ENCODE assay signal across 11 mouse cellular contexts in genomic region chr7:126086321-126086741, GRCm38 (mm10). TPM values are rescaled to one million over a fixed set of nuclear protein-coding genes. Genes with fewer than 3 reads are reported as not detected.
A peak's percentile ranks its signal among the peaks of the same experiment; 100 is the strongest.
DNase-seq lines count a peak whose midpoint lies in the region; ATAC-seq and TF ChIP-seq lines count a peak whose summit lies in the region.
"Had no signal": no experiment of that assay in that cellular context is flagged by ENCODE, and none has a peak within 500 bp of the region (broad histone marks: within the 10 kb centered on the region; RNA-seq: fewer than 3 reads in every experiment).

No protein-coding gene starts in this region.

- no peaks in the 10 kb centered on the region for H3K36me3 ChIP-seq in hindbrain, embryonic 11.5 days (ENCODE audit: control insufficient read depth, insufficient read depth, low read length)
- no peaks in the 10 kb centered on the region for H3K36me3 ChIP-seq in hindbrain, embryonic 12.5 days
- H3K36me3 ChIP-seq in neural tube, embryonic 14.5 days (ENCODE audit: control insufficient read depth, insufficient read depth, low read length) = no peaks in the 10 kb centered on the region
- no peaks in the 10 kb centered on the region for H3K36me3 ChIP-seq in neural tube, embryonic 15.5 days
- H3K36me3 ChIP-seq in limb, embryonic 14.5 days (ENCODE audit: control insufficient read depth, insufficient read depth, low read length) = no peaks in the 10 kb centered on the region
- H3K36me3 ChIP-seq: limb, embryonic 15.5 days had no signal

- no peaks in the 10 kb centered on the region for H3K9me3 ChIP-seq in hindbrain, embryonic 11.5 days (ENCODE audit: control insufficient read depth, low read length)
- peaks cover 4% of the 10 kb centered on the region; the same call in 1 of the 2 replicates for H3K9me3 ChIP-seq in hindbrain, embryonic 12.5 days (replicated peaks)
- no peaks in the 10 kb centered on the region for H3K9me3 ChIP-seq in neural tube, embryonic 14.5 days (ENCODE audit: control insufficient read depth, low read length)
- H3K9me3 ChIP-seq in neural tube, embryonic 15.5 days (replicated peaks) = no peaks in the 10 kb centered on the region
- H3K9me3 ChIP-seq in limb, embryonic 14.5 days (ENCODE audit: control insufficient read depth, low read length) = no peaks in the 10 kb centered on the region
- H3K9me3 ChIP-seq: limb, embryonic 15.5 days had no signal

- no peak overlapping the region for H3K27ac ChIP-seq in hindbrain, embryonic 11.5 days (ENCODE audit: low read depth, low read length)
- no peak overlapping the region for H3K27ac ChIP-seq in hindbrain, embryonic 12.5 days
- no peak overlapping the region for H3K27ac ChIP-seq in neural tube, embryonic 14.5 days (ENCODE audit: low read depth, low read length)
- H3K27ac ChIP-seq in neural tube, embryonic 15.5 days (replicated peaks) = no peak overlapping the region
- no peak overlapping the region for H3K27ac ChIP-seq in limb, embryonic 14.5 days (replicated peaks; ENCODE audit: low read depth, low read length)
- H3K27ac ChIP-seq: limb, embryonic 15.5 days had no signal

- peak; percentile 40 for DNase-seq in hindbrain, embryonic 11.5 days (ENCODE audit: low spot score)
- peak; percentile 35 for DNase-seq in limb, embryonic 14.5 days (ENCODE audit: low spot score)
- no peak for DNase-seq in gastrocnemius, postnatal 10 days
- DNase-seq in layer of hippocampus, postnatal 10 days (ENCODE audit: low spot score in 2 of 2) = no peak
- no peak for DNase-seq in thymus, postnatal 10 days (ENCODE audit: low spot score in 2 of 2)
- DNase-seq: cerebellum, adult 9-11 months had no signal

- 27% methylated on average over 6 of the region's 6 CpGs for WGBS in hindbrain, embryonic 11.5 days
- WGBS in hindbrain, embryonic 12.5 days = 24% methylated on average over 6 of the region's 6 CpGs
- 14% methylated on average over 6 of the region's 6 CpGs for WGBS in neural tube, embryonic 14.5 days
- WGBS in neural tube, embryonic 15.5 days = 13% methylated on average over 6 of the region's 6 CpGs
- WGBS in limb, embryonic 14.5 days = 7% methylated on average over 6 of the region's 6 CpGs

- no peak overlapping the region for H3K4me3 ChIP-seq in hindbrain, embryonic 11.5 days (ENCODE audit: low read depth, low read length)
- no peak overlapping the region for H3K4me3 ChIP-seq in hindbrain, embryonic 12.5 days
- no peak overlapping the region for H3K4me3 ChIP-seq in neural tube, embryonic 14.5 days (ENCODE audit: low read depth, low read length)
- no peak overlapping the region for H3K4me3 ChIP-seq in neural tube, embryonic 15.5 days (replicated peaks)
- no peak overlapping the region for H3K4me3 ChIP-seq in limb, embryonic 14.5 days (replicated peaks; ENCODE audit: low read length)
- H3K4me3 ChIP-seq: limb, embryonic 15.5 days had no signal

- H3K9ac ChIP-seq in hindbrain, embryonic 11.5 days (ENCODE audit: low read depth, low read length) = no peak overlapping the region
- H3K9ac ChIP-seq in hindbrain, embryonic 12.5 days = no peak overlapping the region
- no peak overlapping the region for H3K9ac ChIP-seq in neural tube, embryonic 14.5 days (replicated peaks; ENCODE audit: low read depth, low read length)
- no peak overlapping the region for H3K9ac ChIP-seq in neural tube, embryonic 15.5 days (replicated peaks)
- no peak overlapping the region for H3K9ac ChIP-seq in limb, embryonic 14.5 days (ENCODE audit: low read depth, low read length, severe bottlenecking)
- H3K9ac ChIP-seq: limb, embryonic 15.5 days had no signal

- ATAC-seq in hindbrain, embryonic 11.5 days (ENCODE audit: low FRiP score) = no peak
- ATAC-seq in hindbrain, embryonic 12.5 days (ENCODE audit: low FRiP score) = no peak
- 0 out of 2 replicates have a peak, but pooled peaks have one; percentile 9 for ATAC-seq in neural tube, embryonic 14.5 days (ENCODE audit: low read depth)
- no peak for ATAC-seq in neural tube, embryonic 15.5 days (ENCODE audit: low FRiP score)
- no peak for ATAC-seq in limb, embryonic 14.5 days (ENCODE audit: low FRiP score, low read depth)
- ATAC-seq: CD4-positive, CD25-positive, alpha-beta regulatory T cell, adult 4 months had no signal

- no peak overlapping the region for H3K4me2 ChIP-seq in hindbrain, embryonic 11.5 days (replicated peaks; ENCODE audit: low read depth, low read length)
- H3K4me2 ChIP-seq in hindbrain, embryonic 12.5 days (replicated peaks) = no peak overlapping the region
- H3K4me2 ChIP-seq in neural tube, embryonic 14.5 days (ENCODE audit: low read depth, low read length) = no peak overlapping the region
- H3K4me2 ChIP-seq in neural tube, embryonic 15.5 days = no peak overlapping the region
- H3K4me2 ChIP-seq in limb, embryonic 14.5 days (replicated peaks; ENCODE audit: low read depth, low read length, severe bottlenecking) = no peak overlapping the region
- H3K4me2 ChIP-seq: limb, embryonic 15.5 days had no signal

- TF ChIP-seq POLR2A in limb, embryonic 14.5 days (IDR thresholded peaks at IDR 0.05; ENCODE audit: borderline replicate concordance, extremely low read depth, insufficient read depth, insufficient read length) = no peak

- peaks cover 32% of the 10 kb centered on the region for H3K27me3 ChIP-seq in hindbrain, embryonic 11.5 days (ENCODE audit: control insufficient read depth, insufficient read depth, low read length)
- H3K27me3 ChIP-seq in hindbrain, embryonic 12.5 days = peaks cover 40% of the 10 kb centered on the region
- 0 out of 2 replicates have a peak, but pooled peaks cover 2% of the 10 kb centered on the region for H3K27me3 ChIP-seq in neural tube, embryonic 14.5 days (ENCODE audit: control insufficient read depth, insufficient read depth, low read length)
- peaks cover 18% of the 10 kb centered on the region for H3K27me3 ChIP-seq in neural tube, embryonic 15.5 days (replicated peaks)
- H3K27me3 ChIP-seq in limb, embryonic 14.5 days (ENCODE audit: control insufficient read depth, insufficient read depth, low read length) = peaks cover 39% of the 10 kb centered on the region

- H3K4me1 ChIP-seq in hindbrain, embryonic 11.5 days (replicated peaks; ENCODE audit: control insufficient read depth, insufficient read depth, low read length) = peaks cover 6% of the 10 kb centered on the region; the same call in 1 of the 2 replicates
- peaks cover 34% of the 10 kb centered on the region for H3K4me1 ChIP-seq in hindbrain, embryonic 12.5 days
- 0 out of 2 replicates have a peak, but pooled peaks cover 3% of the 10 kb centered on the region for H3K4me1 ChIP-seq in neural tube, embryonic 14.5 days (ENCODE audit: control insufficient read depth, insufficient read depth, low read length)
- peaks cover 39% of the 10 kb centered on the region for H3K4me1 ChIP-seq in neural tube, embryonic 15.5 days
- peaks cover 13% of the 10 kb centered on the region for H3K4me1 ChIP-seq in limb, embryonic 14.5 days (ENCODE audit: control insufficient read depth, insufficient read depth, low read length)

RNA-seq across cellular contexts. Expression of gene Gsg1l, which starts 4.1 kb away (rescaled TPM):
- 2.7 and 4.6 TPM in 2 replicates for polyA plus RNA-seq in hindbrain, embryonic 11.5 days (2014; fragmentation: Nextera tagmentation; extraction: Ambion mirVana)
- 6.0 and 6.5 TPM in 2 replicates for polyA plus RNA-seq in hindbrain, embryonic 12.5 days (2016; fragmentation: Nextera tagmentation; extraction: Ambion mirVana)
- polyA plus RNA-seq in neural tube, embryonic 14.5 days (2014; fragmentation: Nextera tagmentation; extraction: Ambion mirVana) = 14.5 and 15.5 TPM in 2 replicates
- 12.9 and 14.4 TPM in 2 replicates for polyA plus RNA-seq in neural tube, embryonic 15.5 days (2015; fragmentation: Nextera tagmentation; extraction: Ambion mirVana)
- 4.3 and 5.6 TPM in 2 replicates for polyA plus RNA-seq in limb, embryonic 14.5 days (2012; rRNA removed)
- 2.4 and 2.6 TPM in 2 replicates for polyA plus RNA-seq in limb, embryonic 14.5 days (2014; fragmentation: Nextera tagmentation; extraction: Ambion mirVana)
- under 1 TPM; 0.21 to 0.68 TPM for total RNA-seq in gastrocnemius, postnatal 10 days (2021)
- 10 to 100 TPM; 15.5 to 18.8 TPM for total RNA-seq in layer of hippocampus, postnatal 10 days (2021)
- polyA plus RNA-seq: CD4-positive, CD25-positive, alpha-beta regulatory T cell, adult 4 months had no signal

Comparison
In these comparisons a context has a peak if more than half of its experiments do, and no peak if none do; other contexts are left out.
1. DNase-seq: peak in hindbrain, embryonic 11.5 days (single experiment) and limb, embryonic 14.5 days (single experiment); none in gastrocnemius, postnatal 10 days (single experiment), layer of hippocampus, postnatal 10 days (0 of 2) and thymus, postnatal 10 days (0 of 2).